Mouse (Mus musculus) kidney, adult 11 months (tissue): ENCODE results near the gene Btbd10.

ENCODE experiments used
- DNase-seq: peaks from one replicate; pipeline ENCODE4 v3.0.0; 2022

The Btbd10 gene

GRCm38 (mm10) chr7:113294598-113294997 is 74.6 kb downstream of the Btbd10 start:
- no peak for DNase-seq

GRCm38 (mm10) chr7:113292193-113292592 is 77.0 kb downstream of the Btbd10 start:
- DNase-seq = no peak

GRCm38 (mm10) chr7:113291741-113292140 is 77.5 kb downstream of the Btbd10 start:
- DNase-seq = no peak

GRCm38 (mm10) chr7:113289211-113289610 is 80.0 kb downstream of the Btbd10 start:
- DNase-seq = no peak

GRCm38 (mm10) chr7:113285405-113285804 is 83.8 kb downstream of the Btbd10 start:
- no peak for DNase-seq

GRCm38 (mm10) chr7:113279246-113279645 is 89.9 kb downstream of the Btbd10 start:
- DNase-seq = no peak

GRCm38 (mm10) chr7:113278493-113278892 is 90.7 kb downstream of the Btbd10 start:
- DNase-seq = no peak

GRCm38 (mm10) chr7:113277245-113277644 is 91.9 kb downstream of the Btbd10 start:
- no peak for DNase-seq

- no peak for DNase-seq
Observed at GRCm38 (mm10) chr7:113272338-113272997, 96.7 kb downstream of the Btbd10 start.

- no peak for DNase-seq
Observed at GRCm38 (mm10) chr7:113270991-113271390, 98.2 kb downstream of the Btbd10 start.

GRCm38 (mm10) chr7:113270551-113270950 is 98.6 kb downstream of the Btbd10 start:
- DNase-seq = no peak

- no peak for DNase-seq
Observed at GRCm38 (mm10) chr7:113269921-113270320, 99.3 kb downstream of the Btbd10 start.

- DNase-seq = no peak
Observed at GRCm38 (mm10) chr7:113269081-113269480, 100.1 kb downstream of the Btbd10 start.

- DNase-seq = peak; percentile 38
Observed at GRCm38 (mm10) chr7:113268287-113268686, 100.9 kb downstream of the Btbd10 start.
